Mouse (Mus musculus): ENCODE measurements around the gene Mospd3.
"Not testable (repeated sequence)": the region's sequence is repeated elsewhere in the genome, so short reads cannot be mapped to it uniquely, and the experiment has no call there.

Mospd3 gene

GRCm38 (mm10) chr5:137614921-137615320, 14.1 kb upstream of the Mospd3 start:
- DNase-seq = not testable (repeated sequence)

DNA sequence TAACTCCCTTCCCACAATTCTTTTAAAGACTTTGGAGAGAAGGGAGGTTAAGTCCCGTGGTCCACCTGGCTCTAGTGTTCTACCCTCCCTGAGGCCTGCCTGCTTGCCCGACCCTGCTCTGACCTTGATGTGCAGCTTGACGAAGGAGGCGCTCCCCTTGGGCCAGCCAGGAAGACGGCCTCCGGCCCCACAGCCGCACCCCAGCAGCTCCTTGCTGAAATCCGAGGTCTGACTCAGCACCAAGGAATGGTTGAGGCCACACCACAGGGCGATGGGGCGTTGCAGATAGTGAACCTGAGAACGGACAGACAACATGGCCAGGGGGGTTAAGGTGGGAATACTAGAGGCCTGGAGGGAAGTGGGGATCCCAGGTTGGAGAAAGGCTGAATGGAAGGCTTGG, 12.7 kb upstream of the Mospd3 start, which contains the start of gene Pcolce:
Gene Pcolce, minus strand, starts transcription at position 235 of the 400 bp plus-strand sequence.
- no peak for DNase-seq

GRCm38 (mm10) chr5:137613076-137613475, 12.2 kb upstream of the Mospd3 start:
- no peak for DNase-seq

DNA sequence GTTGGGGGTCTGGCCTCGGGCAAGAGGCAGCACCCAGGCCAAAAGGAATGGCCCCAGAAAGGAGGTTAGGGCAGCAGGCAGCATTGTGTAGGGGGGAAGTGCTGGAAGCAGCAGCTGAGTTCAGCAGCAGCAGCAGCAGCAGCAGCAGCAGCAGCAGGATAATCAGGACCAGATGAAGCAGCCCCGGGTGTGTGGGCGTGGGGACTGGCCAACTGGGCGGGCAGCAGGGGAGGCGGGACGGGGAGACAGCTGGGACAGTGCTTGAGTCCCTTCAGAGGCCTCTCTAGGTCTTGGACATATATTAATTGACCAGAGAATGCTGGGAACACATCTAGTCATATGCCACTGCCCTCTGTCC, 10.4 kb upstream of the Mospd3 start:
- peak; percentile 68 for DNase-seq

DNA sequence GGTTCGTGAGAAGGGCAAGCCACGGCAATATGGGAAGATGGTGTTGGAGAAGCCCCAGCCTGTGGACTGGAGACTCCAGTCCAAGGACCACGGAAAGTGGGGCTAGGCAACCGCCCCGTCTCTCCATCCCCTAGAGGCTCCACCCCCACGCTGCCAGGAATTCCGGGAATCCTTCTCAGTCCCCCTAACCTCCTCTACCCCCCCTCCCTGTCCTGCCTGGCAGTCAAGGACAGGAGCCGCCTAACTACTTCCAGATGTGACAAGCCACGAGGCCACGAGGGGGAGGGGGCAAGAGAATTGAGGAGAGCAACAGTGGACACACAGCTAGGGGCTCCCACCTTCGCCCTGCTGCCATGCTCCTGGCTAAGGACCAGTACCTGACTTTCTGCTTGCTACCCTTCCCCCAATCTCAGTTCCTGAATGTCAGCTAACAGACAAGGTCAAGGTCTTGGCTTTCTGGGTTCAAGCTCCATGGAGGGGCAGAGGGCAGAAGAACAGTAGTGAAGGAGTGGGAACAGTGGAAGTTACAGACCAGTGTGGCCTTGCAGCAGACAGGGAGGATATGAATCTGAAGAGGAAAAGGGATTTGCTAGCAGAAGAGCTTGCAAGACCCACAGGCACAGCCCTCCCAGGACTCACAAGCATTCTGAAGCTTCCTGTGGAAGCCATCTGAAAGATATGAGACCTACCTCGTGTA, 9.8 kb upstream of the Mospd3 start:
- peak; percentile 58 for DNase-seq

DNA sequence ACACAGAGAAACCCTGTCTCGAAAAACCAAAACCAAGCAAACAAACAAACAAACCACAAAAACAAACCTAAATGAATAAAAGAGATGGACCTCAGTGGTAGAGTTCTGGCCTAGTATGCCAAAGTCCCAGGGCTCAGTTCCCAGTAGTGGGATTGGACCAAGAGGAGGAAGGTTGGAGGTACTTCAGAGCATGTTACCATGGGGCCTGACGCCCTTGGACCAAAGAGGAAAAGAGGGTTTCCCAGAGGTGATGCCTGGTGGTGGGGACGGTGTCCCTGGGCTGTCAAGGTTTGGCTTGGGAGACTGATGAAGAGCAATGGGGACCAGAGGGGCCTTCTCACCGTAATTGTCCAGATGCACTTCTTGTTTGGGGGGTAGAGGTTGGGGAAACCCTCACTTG, 9.2 kb upstream of the Mospd3 start:
- DNase-seq = no peak

GRCm38 (mm10) chr5:137609292-137609691, 8.4 kb upstream of the Mospd3 start:
- DNase-seq = no peak

GRCm38 (mm10) chr5:137608654-137609190, 7.9 kb upstream of the Mospd3 start:
- no peak for DNase-seq

GRCm38 (mm10) chr5:137607860-137608653, 7.2 kb upstream of the Mospd3 start:
- no peak for DNase-seq

GRCm38 (mm10) chr5:137601365-137601729, 489 bp upstream of the Mospd3 start:
- no peak for DNase-seq

DNA sequence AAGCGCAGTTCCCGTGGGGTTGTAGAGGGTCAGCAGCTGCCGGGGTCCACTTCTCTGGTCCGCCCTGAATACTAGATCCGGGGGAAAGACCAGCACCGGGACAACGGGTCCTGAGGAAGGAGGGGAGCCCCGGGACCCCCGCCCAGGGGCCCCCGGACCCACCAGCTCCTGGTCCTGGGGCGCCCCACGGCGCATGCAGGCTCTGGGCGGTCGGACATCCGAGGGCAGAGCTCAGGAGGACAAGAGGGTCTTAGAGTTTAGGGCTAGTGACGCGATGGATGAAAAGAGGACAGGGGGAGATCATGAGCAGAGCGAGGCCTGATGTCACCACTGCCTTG, 608 bp downstream of the Mospd3 start:
- no peak for DNase-seq

- DNase-seq = no peak
These were observed 1.3 kb downstream of the Mospd3 start for GRCm38 (mm10) chr5:137599600-137599999.

DNA sequence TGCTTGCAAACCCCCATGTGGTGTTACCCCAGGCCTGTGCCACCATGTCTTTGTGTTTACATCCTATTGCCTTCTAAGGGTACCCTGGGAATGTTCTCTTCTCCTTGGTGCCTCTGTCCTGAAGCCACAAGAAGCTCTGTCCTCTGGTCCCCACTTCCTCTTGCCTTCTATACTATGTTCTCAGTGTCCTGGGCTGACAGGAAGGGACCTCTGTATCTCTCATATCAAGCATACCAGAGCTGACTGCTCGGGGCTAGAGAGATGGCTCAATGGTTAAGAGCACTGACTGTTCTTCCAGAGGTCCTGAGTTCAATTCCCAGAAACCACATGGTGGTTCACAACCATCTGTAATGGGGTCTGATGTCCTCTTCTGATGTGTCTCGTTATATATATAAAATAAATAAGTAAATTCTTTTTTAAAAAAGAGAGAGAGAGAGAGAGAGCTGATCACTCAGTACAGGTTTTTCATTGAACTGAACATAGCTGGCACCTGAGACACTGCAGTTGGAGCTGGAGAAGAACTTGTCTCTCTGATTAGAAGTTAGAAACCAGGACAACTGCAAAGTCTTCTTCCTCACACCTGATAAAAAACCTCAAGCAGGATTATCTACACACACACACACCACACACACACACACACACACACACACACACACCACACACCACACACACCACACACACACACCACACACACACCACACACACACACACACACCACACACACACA, 2.6 kb downstream of the Mospd3 start:
- no peak for DNase-seq

DNA sequence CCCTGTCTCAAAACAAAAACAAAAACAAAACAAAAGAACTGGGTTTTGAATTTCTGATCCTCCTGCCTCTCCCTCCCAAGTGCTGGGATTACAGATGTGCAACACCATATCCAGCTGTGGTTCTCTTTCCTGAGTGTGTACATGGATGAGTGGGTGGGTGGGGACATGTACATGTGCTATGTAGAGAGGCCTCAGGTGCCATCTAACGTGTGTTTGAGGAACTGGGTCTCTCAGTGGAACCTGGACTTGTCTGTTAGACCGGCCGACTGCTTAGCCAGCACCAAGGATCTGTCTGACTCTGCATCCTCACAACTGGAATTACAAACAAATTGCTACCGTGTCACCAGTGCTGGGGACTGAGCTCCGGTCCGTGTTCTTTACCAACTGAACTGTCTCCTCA, 3.2 kb downstream of the Mospd3 start:
- DNase-seq = no peak

DNA sequence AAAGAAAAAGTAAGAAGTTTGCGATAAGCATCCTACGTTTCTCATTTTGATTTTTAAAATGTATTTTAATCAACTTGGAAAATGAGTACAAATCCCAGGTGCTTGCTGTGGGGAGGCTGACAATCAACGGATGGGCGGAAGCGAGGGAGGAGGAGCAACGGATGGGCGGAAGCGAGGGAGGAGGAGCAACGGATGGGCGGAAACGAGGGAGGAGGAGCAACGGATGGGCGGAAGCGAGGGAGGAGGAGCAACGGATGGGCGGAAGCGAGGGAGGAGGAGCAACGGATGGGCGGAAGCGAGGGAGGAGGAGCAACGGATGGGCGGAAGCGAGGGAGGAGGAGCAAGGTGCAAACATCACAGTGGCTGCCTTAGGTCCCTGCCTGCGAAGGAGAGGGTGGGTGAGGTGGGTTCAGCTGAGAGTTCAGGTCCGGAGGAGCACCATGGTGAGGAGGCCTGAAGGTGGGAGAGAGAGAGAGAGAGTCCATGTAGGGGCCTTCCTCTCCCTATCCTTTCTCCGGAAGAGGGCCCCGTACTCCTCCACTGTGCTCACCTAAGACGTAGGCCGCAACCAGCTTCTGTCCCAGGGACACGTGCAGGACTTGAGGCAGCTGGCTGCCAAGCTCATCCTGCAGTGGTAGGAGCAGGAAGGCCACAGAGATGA, 4.1 kb downstream of the Mospd3 start:
- DNase-seq = peak; percentile 16

- peak; percentile 44 for DNase-seq
These were observed 4.9 kb downstream of the Mospd3 start for GRCm38 (mm10) chr5:137595921-137596320.

GRCm38 (mm10) chr5:137590507-137590906, 10.4 kb downstream of the Mospd3 start:
- DNase-seq = no peak

DNA sequence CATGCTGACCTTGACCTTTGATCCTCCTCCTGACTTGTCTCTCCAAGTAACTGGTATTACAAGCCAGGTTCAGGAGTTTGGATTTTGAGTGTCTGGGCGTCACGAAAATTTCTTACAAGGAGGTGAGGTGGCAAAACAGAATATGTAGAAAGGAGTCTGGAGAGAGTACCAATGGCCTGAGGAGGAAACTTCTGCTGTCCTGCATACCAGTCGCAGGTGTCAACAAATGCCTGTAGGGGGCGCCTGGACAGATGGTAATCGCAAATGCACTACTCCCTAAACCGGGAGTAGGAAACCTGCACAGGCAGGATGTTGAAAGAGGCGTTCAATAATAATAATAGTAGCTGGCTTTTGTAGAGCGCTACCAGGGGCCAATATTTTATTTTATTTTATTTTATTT, 15.9 kb downstream of the Mospd3 start:
- peak; percentile 76 for DNase-seq

DNA sequence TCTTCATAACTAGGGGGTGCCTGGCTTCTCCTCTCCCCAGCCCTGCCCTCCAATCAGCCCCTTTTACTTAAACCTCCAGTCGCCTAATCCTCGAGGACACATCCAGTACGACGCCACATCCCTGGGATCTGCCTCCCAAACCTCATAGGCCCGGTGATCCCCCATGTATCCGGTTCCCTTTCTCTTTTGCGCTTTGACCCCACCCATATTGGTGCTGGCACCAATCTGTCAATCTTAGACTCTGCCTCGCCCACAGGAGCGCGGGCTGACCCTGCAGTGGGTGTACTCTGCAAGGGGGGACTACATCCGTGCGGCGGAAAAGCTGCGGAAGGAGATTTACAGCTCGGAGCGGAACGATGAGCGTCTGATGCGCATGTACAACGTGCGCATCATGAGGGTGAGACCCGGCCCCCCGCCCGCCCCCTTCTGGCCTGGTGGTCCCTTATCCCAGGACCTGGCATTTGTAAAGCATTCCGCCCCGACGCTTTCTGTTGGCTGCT, 17.1 kb downstream of the Mospd3 start:
- DNase-seq = peak; percentile 88

DNA sequence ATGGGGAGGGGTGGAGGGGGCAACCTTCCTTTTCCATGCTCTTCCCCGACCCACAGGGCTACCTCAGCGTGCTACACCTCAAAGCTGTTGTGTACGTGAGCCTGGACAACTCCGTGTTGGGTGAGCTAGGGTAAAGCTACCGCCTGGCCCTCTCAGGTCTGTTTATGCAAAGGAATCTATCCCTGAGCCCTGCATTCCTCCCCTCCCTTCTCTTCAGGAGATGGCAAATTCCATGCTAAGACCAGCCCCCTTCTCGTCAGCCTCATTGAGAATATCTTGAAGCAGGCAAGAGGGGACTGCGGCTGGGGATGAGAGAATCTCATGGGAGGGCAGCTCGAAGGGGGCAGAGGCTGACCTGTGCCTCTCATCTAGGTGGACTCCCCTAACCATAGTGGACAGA, 18.2 kb downstream of the Mospd3 start:
- peak; percentile 11 for DNase-seq

- no peak for DNase-seq
These were observed 20.6 kb downstream of the Mospd3 start for GRCm38 (mm10) chr5:137580246-137580645.

- peak; percentile 66 for DNase-seq
These were observed 26.4 kb downstream of the Mospd3 start for GRCm38 (mm10) chr5:137574470-137574901.

Data from retina, postnatal 1 day (tissue).